Mouse (Mus musculus): Measurements from ENCODE around the gene Ms4a15.
A peak's percentile ranks its signal among the peaks of the same experiment; 100 is the strongest.

Gene Ms4a15

GRCm38 (mm10) chr19:10959085-10959977, 33.7 kb downstream of the Ms4a15 start:
- peak; percentile 41 to 69 for DNase-seq

GRCm38 (mm10) chr19:10952021-10952939, 40.8 kb downstream of the Ms4a15 start:
- DNase-seq = peak; percentile 31 to 52

- DNase-seq = no peak
Measured at GRCm38 (mm10) chr19:10949558-10949957, 43.5 kb downstream of the Ms4a15 start.

GRCm38 (mm10) chr19:10949112-10949511, 43.9 kb downstream of the Ms4a15 start, which contains the start of gene Ccdc86:
Gene Ccdc86 (minus strand): TSS chr19:10949266.
- peak; percentile 98 to 99 for DNase-seq

- no peak for DNase-seq
Measured at GRCm38 (mm10) chr19:10948416-10948815, 44.6 kb downstream of the Ms4a15 start.

- no peak for DNase-seq
Measured at GRCm38 (mm10) chr19:10947219-10947618, 45.8 kb downstream of the Ms4a15 start.

GRCm38 (mm10) chr19:10946506-10946905, 46.5 kb downstream of the Ms4a15 start:
- no peak for DNase-seq

- DNase-seq = no peak
Measured at GRCm38 (mm10) chr19:10943955-10944354, 49.1 kb downstream of the Ms4a15 start.

- peak in 1 of 2 experiments; percentile 42 for DNase-seq
Measured at GRCm38 (mm10) chr19:10940801-10941457, 52.1 kb downstream of the Ms4a15 start.

GRCm38 (mm10) chr19:10940097-10940800, 52.8 kb downstream of the Ms4a15 start:
- DNase-seq = peak; percentile 79 to 81

GRCm38 (mm10) chr19:10938771-10939170, 54.3 kb downstream of the Ms4a15 start:
- no peak for DNase-seq

- DNase-seq = no peak
Measured at GRCm38 (mm10) chr19:10937110-10937563, 55.9 kb downstream of the Ms4a15 start, which contains the start of gene Ptgdr2. Gene Ptgdr2 (plus strand): TSS chr19:10937160.

- no peak for DNase-seq
Measured at GRCm38 (mm10) chr19:10936077-10936476, 57.0 kb downstream of the Ms4a15 start.

- no peak for DNase-seq
Measured at GRCm38 (mm10) chr19:10935029-10935428, 58.0 kb downstream of the Ms4a15 start.

GRCm38 (mm10) chr19:10930641-10931040, 62.4 kb downstream of the Ms4a15 start:
- DNase-seq = no peak

Data from kidney, postnatal 25 days (tissue).